Mouse (Mus musculus) E14TG2a.4 (cell line): ENCODE results near the gene Csf2.

Experiments
- H3K27me3 ChIP-seq: 2 replicates; pipeline ENCODE4 v1.6.1; 2014; ENCODE audit warnings: low read length, control low read depth; ENCODE audit not compliant: insufficient read depth
- H3K36me3 ChIP-seq: 2 replicates; pipeline ENCODE4 v1.6.1; 2014; ENCODE audit warnings: low read length, control low read depth; ENCODE audit not compliant: insufficient read depth
- H3K4me1 ChIP-seq: replicated peaks from 2 replicates; pipeline ENCODE4 v1.6.1; 2014; ENCODE audit warnings: low read depth, low read length, control low read depth
- H3K4me3 ChIP-seq: replicated peaks from 2 replicates; pipeline ENCODE4 v1.5.1; 2014; ENCODE audit warnings: mild to moderate bottlenecking, low read length
- H3K9me3 ChIP-seq: 2 replicates; pipeline ENCODE4 v1.6.1; 2014; ENCODE audit warnings: low read length, control low read depth
- CTCF ChIP-seq: conservative IDR thresholded peaks from 2 replicates; pipeline ENCODE4 v1.5.1; 2014; ENCODE audit warnings: low read length
- NANOG ChIP-seq: IDR thresholded peaks from 2 replicates; pipeline ENCODE4 v1.6.1; 2014; ENCODE audit warnings: borderline replicate concordance, low read length, mixed read lengths
- POU5F1 ChIP-seq: IDR thresholded peaks from 2 replicates; pipeline ENCODE4 v1.6.1; 2014; ENCODE audit warnings: low read length, borderline replicate concordance

Gene Csf2

GRCm38 (mm10) chr11:54219903-54220740, 29.3 kb downstream of the Csf2 start:
- Histone ChIP-seq H3K27me3 (no peaks in the 10 kb centered on the region), H3K36me3 (no peaks in the 10 kb centered on the region), H3K4me1 (no peaks in the 10 kb centered on the region), H3K4me3 (no peak overlapping the region), H3K9me3 (peaks cover 6% of the 10 kb centered on the region; the same call in 1 of the 2 replicates)
- TF ChIP-seq NANOG, result no peak
- no peak for TF ChIP-seq CTCF

GRCm38 (mm10) chr11:54219191-54219590, 30.3 kb downstream of the Csf2 start:
- Histone ChIP-seq H3K36me3 (no peaks in the 10 kb centered on the region), H3K4me3 (no peak overlapping the region), H3K4me1 (no peaks in the 10 kb centered on the region), H3K9me3 (peaks cover under 1% of the 10 kb centered on the region; the same call in 1 of the 2 replicates), H3K27me3 (no peaks in the 10 kb centered on the region)
- TF ChIP-seq CTCF (no peak), POU5F1 (no peak), NANOG (no peak)

GRCm38 (mm10) chr11:54217384-54217783, 32.1 kb downstream of the Csf2 start:
- Histone ChIP-seq H3K4me1 (no peaks in the 10 kb centered on the region), H3K27me3 (no peaks in the 10 kb centered on the region), H3K4me3 (no peak overlapping the region), H3K9me3 (no peaks in the 10 kb centered on the region), H3K36me3 (no peaks in the 10 kb centered on the region)
- TF ChIP-seq CTCF (no peak), POU5F1 (no peak), NANOG (no peak)

- TF ChIP-seq NANOG (no peak), CTCF (no peak), POU5F1 (no peak)
- H3K27me3 ChIP-seq, result no peaks in the 10 kb centered on the region
- H3K9me3 ChIP-seq, result no peaks in the 10 kb centered on the region
- H3K36me3 ChIP-seq, result no peaks in the 10 kb centered on the region
- H3K4me1 ChIP-seq, result no peaks in the 10 kb centered on the region
- no peak overlapping the region for H3K4me3 ChIP-seq
Observed at GRCm38 (mm10) chr11:54216091-54216490, 33.4 kb downstream of the Csf2 start.

- Histone ChIP-seq H3K36me3 (no peaks in the 10 kb centered on the region), H3K9me3 (no peaks in the 10 kb centered on the region), H3K4me1 (no peaks in the 10 kb centered on the region), H3K27me3 (no peaks in the 10 kb centered on the region), H3K4me3 (no peak overlapping the region)
- TF ChIP-seq POU5F1 (no peak), CTCF (no peak), NANOG (no peak)
Observed at GRCm38 (mm10) chr11:54214499-54215443, 34.7 kb downstream of the Csf2 start.

- H3K4me1 ChIP-seq, result no peaks in the 10 kb centered on the region
- no peak overlapping the region for H3K4me3 ChIP-seq
- H3K9me3 ChIP-seq, result no peaks in the 10 kb centered on the region
- H3K36me3 ChIP-seq, result no peaks in the 10 kb centered on the region
- no peak for TF ChIP-seq POU5F1
- TF ChIP-seq NANOG, result no peak
- no peak for TF ChIP-seq CTCF
- H3K27me3 ChIP-seq, result no peaks in the 10 kb centered on the region
Observed at GRCm38 (mm10) chr11:54213631-54214030, 35.8 kb downstream of the Csf2 start.

- Histone ChIP-seq H3K27me3 (no peaks in the 10 kb centered on the region), H3K4me1 (peaks cover 18% of the 10 kb centered on the region), H3K4me3 (no peak overlapping the region), H3K36me3 (no peaks in the 10 kb centered on the region), H3K9me3 (no peaks in the 10 kb centered on the region)
- TF ChIP-seq NANOG (no peak), CTCF (no peak), POU5F1 (no peak)
Observed at GRCm38 (mm10) chr11:54206993-54207392, 42.5 kb downstream of the Csf2 start.

- Histone ChIP-seq H3K27me3 (no peaks in the 10 kb centered on the region), H3K9me3 (no peaks in the 10 kb centered on the region), H3K4me3 (no peak overlapping the region), H3K36me3 (no peaks in the 10 kb centered on the region), H3K4me1 (peaks cover 34% of the 10 kb centered on the region)
- TF ChIP-seq CTCF (no peak), POU5F1 (no peak), NANOG (no peak)
Observed at GRCm38 (mm10) chr11:54205366-54205765, 44.1 kb downstream of the Csf2 start.
